Mouse (Mus musculus): ENCODE data around the gene Tnf.

The Tnf gene

DNA sequence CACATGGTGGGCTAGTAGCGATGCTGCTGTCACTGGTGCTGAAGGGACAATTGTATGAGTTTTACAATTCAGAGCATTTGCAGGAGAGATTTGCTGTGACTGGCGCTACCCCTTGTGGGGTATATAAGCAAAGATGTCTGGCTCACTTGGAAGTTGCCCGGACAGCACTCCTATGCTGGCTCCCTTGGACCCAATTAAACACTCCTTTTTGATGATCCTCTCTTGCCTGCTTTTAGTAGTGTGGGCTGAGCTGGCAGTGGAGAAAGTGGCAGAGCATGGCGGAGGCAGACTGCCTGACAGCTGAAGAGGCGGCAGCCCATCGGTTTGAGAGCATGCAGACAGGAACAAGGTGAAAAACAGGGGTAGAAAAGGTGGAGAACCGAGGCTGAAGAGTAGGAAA lies 34.0 kb downstream of the Tnf start:
- H3K27me3 ChIP-seq (ENCODE audit: insufficient read depth, low read length) = peaks cover 23% of the 10 kb centered on the region

DNA sequence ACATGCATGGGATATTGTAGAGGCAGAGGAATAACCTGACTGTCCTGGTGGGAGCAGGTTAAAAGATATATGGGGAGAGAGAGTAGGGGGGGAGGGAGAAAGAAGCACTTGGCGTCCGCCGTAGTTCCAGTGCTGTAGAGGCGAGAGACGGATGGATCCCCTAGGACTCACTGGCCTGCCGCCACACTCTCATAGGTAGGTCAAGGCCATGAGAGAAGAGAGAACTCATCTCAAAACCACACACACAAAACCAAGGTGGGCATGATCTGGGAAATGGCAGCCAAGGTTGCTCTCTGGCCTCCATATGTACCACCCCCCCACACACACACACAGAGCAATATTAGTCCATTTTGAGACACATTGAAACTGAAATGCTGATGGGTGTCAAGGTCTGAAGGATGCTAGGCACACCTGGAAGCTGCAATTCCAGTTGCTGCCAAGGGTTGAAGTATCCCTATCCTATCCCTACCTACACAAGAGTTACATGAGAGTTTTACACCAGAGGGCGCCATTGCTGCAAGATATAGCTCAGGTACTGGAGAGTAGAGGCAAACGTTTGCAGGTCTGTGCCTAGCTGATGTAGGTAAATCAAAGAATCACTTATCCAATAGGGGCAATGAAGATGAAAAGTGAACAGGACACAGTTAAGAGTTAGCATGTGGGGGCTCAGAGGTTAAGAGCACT lies 35.3 kb downstream of the Tnf start:
- TF ChIP-seq POU5F1 (IDR thresholded peaks at IDR 0.05; ENCODE audit: borderline replicate concordance, low read length) (no peak), CTCF (conservative IDR thresholded peaks at IDR 0.05; ENCODE audit: low read length) (peak; percentile 62), NANOG (IDR thresholded peaks at IDR 0.05; ENCODE audit: borderline replicate concordance, low read length) (no peak)
- no peaks in the 10 kb centered on the region for H3K9me3 ChIP-seq (ENCODE audit: low read length)
- peaks cover 11% of the 10 kb centered on the region; the same call in 1 of the 2 replicates for H3K27me3 ChIP-seq (ENCODE audit: insufficient read depth, low read length)
- H3K4me3 ChIP-seq (replicated peaks; ENCODE audit: low read length) = peak overlapping the region; percentile 83; the same call in 1 of the 2 replicates
- H3K4me1 ChIP-seq (replicated peaks; ENCODE audit: low read depth, low read length) = peaks cover 34% of the 10 kb centered on the region
- peaks cover 30% of the 10 kb centered on the region for H3K36me3 ChIP-seq (ENCODE audit: insufficient read depth, low read length)

More for the DNA sequence above, 34.0 kb downstream of the Tnf start:
- Histone ChIP-seq H3K9me3 (ENCODE audit: low read length) (no peaks in the 10 kb centered on the region), H3K36me3 (ENCODE audit: insufficient read depth, low read length) (peaks cover 17% of the 10 kb centered on the region), H3K4me1 (replicated peaks; ENCODE audit: low read depth, low read length) (peaks cover 21% of the 10 kb centered on the region), H3K4me3 (replicated peaks; ENCODE audit: low read length) (no peak overlapping the region)
- TF ChIP-seq NANOG (IDR thresholded peaks at IDR 0.05; ENCODE audit: borderline replicate concordance, low read length) (no peak), POU5F1 (IDR thresholded peaks at IDR 0.05; ENCODE audit: borderline replicate concordance, low read length) (no peak), CTCF (conservative IDR thresholded peaks at IDR 0.05; ENCODE audit: low read length) (no peak)

DNA sequence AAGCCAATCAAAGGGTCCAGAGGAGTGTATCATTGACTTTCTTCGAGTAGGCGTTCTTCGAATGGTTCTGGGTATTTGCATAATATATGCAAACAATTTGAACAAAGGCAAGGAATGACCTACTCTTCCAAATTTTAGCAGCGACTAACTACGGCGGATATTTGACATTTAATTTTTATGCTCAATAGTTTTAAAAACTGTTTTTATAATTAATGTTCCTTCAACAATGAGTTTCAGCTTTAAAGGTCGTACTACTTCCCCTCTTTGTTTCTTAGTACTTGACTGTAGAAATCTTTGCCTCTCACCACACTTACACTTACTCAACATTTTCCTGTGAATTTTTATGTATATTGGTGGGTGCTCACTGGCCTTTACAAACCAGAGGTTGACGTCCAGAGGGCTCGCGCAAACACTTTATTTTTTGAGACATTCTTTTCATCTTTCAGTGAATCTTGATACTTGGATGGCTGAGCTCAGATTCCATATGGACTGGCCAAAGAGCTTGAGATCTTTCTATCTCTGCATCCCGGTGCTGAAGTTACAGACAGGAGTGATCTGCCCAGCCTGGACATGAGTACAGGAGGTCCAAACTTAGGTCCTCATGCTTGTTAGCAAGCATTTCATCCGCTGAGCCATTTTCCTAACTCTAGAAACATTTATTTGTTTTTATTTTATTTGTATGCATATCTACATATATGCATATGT lies 36.2 kb downstream of the Tnf start:
- no peaks in the 10 kb centered on the region for H3K9me3 ChIP-seq (ENCODE audit: low read length)
- peaks cover 43% of the 10 kb centered on the region for H3K4me1 ChIP-seq (replicated peaks; ENCODE audit: low read depth, low read length)
- H3K36me3 ChIP-seq (ENCODE audit: insufficient read depth, low read length) = peaks cover 39% of the 10 kb centered on the region
- 0 out of 2 replicates have a peak, but pooled peaks cover 3% of the 10 kb centered on the region for H3K27me3 ChIP-seq (ENCODE audit: insufficient read depth, low read length)
- H3K4me3 ChIP-seq (replicated peaks; ENCODE audit: low read length) = peak overlapping the region; percentile 83
- TF ChIP-seq POU5F1 (IDR thresholded peaks at IDR 0.05; ENCODE audit: borderline replicate concordance, low read length) (peak; percentile 78; the same call in 1 of the 2 replicates), NANOG (IDR thresholded peaks at IDR 0.05; ENCODE audit: borderline replicate concordance, low read length) (no peak), CTCF (conservative IDR thresholded peaks at IDR 0.05; ENCODE audit: low read length) (no peak)

DNA sequence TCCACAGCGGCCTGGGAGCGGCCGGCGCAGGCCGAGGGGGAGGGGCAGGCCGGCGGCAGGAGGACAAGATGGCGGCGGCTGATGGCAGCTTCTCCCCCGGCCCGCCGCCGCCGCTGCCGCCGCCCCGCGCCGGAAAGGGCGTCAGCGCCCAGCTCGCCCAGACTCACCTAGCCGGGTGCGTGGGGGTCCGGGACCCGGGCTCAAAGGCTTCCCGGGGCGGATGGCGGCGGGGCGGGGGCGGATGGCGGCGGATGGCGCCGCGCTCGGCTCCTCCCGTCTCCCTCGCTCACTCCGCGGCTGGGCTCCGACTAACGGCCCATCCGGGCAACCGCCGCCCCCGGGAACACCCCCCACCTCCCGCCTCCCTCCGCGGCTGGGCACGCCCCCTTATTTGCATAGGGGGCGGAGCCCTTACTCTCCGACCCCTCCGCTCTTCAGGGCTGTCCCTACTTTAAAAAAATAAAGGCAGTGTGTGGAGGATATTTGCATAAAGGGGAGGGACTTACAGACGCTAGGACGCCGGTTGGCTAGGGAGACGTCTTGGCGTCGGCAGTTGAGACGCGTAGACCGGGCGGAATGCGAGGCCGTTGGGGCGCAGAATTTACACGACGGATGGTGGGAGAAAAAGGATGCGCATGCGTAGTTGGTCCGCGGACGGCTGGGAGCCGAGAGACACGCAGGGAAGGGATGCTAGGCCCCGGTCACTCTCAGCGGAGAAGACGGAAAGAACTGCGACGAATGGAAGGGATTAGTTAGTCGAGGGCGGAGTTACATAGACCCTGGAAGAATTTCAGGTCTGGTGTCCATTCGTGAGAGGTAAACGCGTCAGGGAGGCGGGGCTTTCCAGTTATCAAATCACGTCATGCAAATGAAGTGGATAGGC lies 37.0 kb downstream of the Tnf start, which contains the start of gene Prrc2a:
TSS of gene Prrc2a (minus strand) at position 330 of the 883 bp plus-strand sequence.
- Histone ChIP-seq H3K9me3 (ENCODE audit: low read length) (no peaks in the 10 kb centered on the region), H3K27me3 (ENCODE audit: insufficient read depth, low read length) (no peaks in the 10 kb centered on the region), H3K36me3 (ENCODE audit: insufficient read depth, low read length) (peaks cover 47% of the 10 kb centered on the region), H3K4me1 (replicated peaks; ENCODE audit: low read depth, low read length) (peaks cover 51% of the 10 kb centered on the region), H3K4me3 (replicated peaks; ENCODE audit: low read length) (peak within 1 kb of the TSS; percentile 99)
- TF ChIP-seq NANOG (IDR thresholded peaks at IDR 0.05; ENCODE audit: borderline replicate concordance, low read length) (no peak), CTCF (conservative IDR thresholded peaks at IDR 0.05; ENCODE audit: low read length) (no peak), POU5F1 (IDR thresholded peaks at IDR 0.05; ENCODE audit: borderline replicate concordance, low read length) (no peak)

DNA sequence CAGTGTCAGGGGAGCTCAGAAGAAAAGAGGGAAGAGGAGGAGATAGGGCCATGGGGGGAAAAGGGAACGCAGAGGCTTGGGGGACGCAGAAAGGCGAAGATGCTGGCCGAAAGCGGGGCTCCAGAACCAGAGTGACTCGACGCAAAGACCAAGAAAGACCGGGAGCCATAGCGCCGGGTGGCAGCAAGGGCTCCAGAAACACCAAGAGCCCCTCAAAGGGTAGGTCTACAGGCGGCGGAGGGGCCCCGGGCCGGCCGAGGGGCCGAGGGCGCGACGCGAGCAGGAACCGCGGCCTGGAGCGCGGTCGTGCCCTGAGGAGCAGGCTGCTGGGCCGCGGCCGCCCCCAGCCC lies 37.6 kb downstream of the Tnf start:
- Histone ChIP-seq H3K4me1 (replicated peaks; ENCODE audit: low read depth, low read length) (peaks cover 57% of the 10 kb centered on the region), H3K9me3 (ENCODE audit: low read length) (no peaks in the 10 kb centered on the region), H3K27me3 (ENCODE audit: insufficient read depth, low read length) (no peaks in the 10 kb centered on the region), H3K36me3 (ENCODE audit: insufficient read depth, low read length) (peaks cover 53% of the 10 kb centered on the region), H3K4me3 (replicated peaks; ENCODE audit: low read length) (peak overlapping the region; percentile 99)
- TF ChIP-seq POU5F1 (IDR thresholded peaks at IDR 0.05; ENCODE audit: borderline replicate concordance, low read length) (no peak), NANOG (IDR thresholded peaks at IDR 0.05; ENCODE audit: borderline replicate concordance, low read length) (no peak), CTCF (conservative IDR thresholded peaks at IDR 0.05; ENCODE audit: low read length) (no peak)

DNA sequence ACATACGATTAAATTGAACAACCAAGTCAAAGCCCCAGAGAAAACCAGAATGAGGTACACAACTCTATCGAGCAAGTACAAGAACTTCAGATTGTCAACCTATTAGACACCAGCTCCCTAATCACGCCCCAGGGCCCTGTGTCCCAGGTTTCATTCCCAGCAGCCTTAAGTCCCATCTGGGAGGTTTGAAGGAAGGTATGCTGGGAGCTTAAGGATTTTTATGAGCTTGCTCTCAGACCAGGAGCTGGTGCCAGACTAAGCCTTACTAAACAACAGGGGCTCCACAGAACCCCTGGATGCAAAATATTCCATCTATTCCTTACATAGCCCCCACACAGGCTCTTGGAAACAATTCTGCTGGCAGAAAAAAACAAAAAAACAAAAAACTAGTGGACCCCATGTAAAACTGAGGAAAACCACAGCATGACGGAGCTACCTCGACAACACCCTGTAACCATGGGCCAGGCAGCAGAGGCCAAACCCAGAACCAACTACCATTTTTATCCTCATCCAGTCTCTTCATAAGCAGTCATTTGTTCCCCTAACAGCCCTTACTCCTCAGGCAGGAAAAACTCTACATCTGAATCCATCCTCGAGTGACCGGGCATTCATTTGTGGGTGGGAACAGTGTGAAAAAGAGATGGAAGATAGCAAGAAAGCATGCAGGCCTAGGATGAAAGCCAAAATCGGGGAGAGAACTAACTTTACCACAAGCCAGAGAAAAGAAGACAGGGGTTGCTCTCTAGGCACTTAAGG lies 38.3 kb downstream of the Tnf start:
- TF ChIP-seq CTCF (conservative IDR thresholded peaks at IDR 0.05; ENCODE audit: low read length) (no peak), NANOG (IDR thresholded peaks at IDR 0.05; ENCODE audit: borderline replicate concordance, low read length) (no peak), POU5F1 (IDR thresholded peaks at IDR 0.05; ENCODE audit: borderline replicate concordance, low read length) (no peak)
- Histone ChIP-seq H3K27me3 (ENCODE audit: insufficient read depth, low read length) (no peaks in the 10 kb centered on the region), H3K36me3 (ENCODE audit: insufficient read depth, low read length) (peaks cover 60% of the 10 kb centered on the region), H3K4me3 (replicated peaks; ENCODE audit: low read length) (peak overlapping the region; percentile 99), H3K4me1 (replicated peaks; ENCODE audit: low read depth, low read length) (peaks cover 64% of the 10 kb centered on the region), H3K9me3 (ENCODE audit: low read length) (no peaks in the 10 kb centered on the region)

DNA sequence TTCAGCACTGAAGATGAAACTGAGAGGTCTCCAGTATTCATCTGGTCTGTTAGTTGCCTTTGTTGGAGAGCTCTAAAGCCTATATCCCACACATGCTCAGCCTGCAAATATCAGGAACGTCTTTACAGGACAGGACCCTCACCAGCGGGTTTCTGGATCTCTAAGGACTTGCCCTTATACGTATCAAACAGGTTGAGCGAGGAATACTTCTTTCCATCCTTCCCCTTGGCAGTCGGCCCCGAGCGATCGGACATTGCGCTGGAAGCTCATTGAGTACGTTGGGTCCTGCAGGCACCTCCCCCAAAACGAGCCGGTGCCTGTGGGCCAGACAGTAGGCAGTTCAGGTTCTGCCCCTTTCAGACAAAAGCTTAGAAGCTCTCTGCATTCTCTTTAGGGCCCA lies 39.1 kb downstream of the Tnf start:
- Histone ChIP-seq H3K4me1 (replicated peaks; ENCODE audit: low read depth, low read length) (peaks cover 72% of the 10 kb centered on the region), H3K27me3 (ENCODE audit: insufficient read depth, low read length) (no peaks in the 10 kb centered on the region), H3K36me3 (ENCODE audit: insufficient read depth, low read length) (peaks cover 65% of the 10 kb centered on the region), H3K4me3 (replicated peaks; ENCODE audit: low read length) (peak overlapping the region; percentile 99), H3K9me3 (ENCODE audit: low read length) (no peaks in the 10 kb centered on the region)
- no peak for TF ChIP-seq CTCF (conservative IDR thresholded peaks at IDR 0.05; ENCODE audit: low read length)
- no peak for TF ChIP-seq POU5F1 (IDR thresholded peaks at IDR 0.05; ENCODE audit: borderline replicate concordance, low read length)
- no peak for TF ChIP-seq NANOG (IDR thresholded peaks at IDR 0.05; ENCODE audit: borderline replicate concordance, low read length)

Measured in E14TG2a.4 (cell line).